Mouse (Mus musculus) liver, postnatal 0 days (tissue): ENCODE results near the gene Tmeff2. TPM values are rescaled to one million over a fixed set of nuclear protein-coding genes. Genes with fewer than 3 reads are reported as not detected.

ENCODE experiments used
- ATAC-seq: fragments of 200-750 bp; cut with Nextera tagmentation; 2 replicates; pipeline ENCODE4 v1.8.0; 2017; ENCODE audit warnings: mild to moderate bottlenecking, moderate library complexity
- DNase-seq: peaks from one replicate; pipeline ENCODE4 v3.0.0-alpha.2; 2016
- H3K27ac ChIP-seq: fragments of 300-500 bp; sonication (generic); 2 replicates; pipeline ENCODE4 v1.5.1; 2014; ENCODE audit warnings: antibody characterized with exemption, moderate library complexity, mild to moderate bottlenecking, low read depth
- H3K27me3 ChIP-seq: fragments of 300-500 bp; sonication (generic); 2 replicates; pipeline ENCODE4 v1.6.1; 2014; ENCODE audit warnings: low read length, control low read depth, mixed read lengths; ENCODE audit not compliant: insufficient read depth
- H3K36me3 ChIP-seq: fragments of 300-500 bp; sonication (generic); replicated peaks from 2 replicates; pipeline ENCODE4 v1.6.1; 2014; ENCODE audit warnings: mild to moderate bottlenecking, control low read depth, low read length, moderate library complexity, mixed read lengths; ENCODE audit not compliant: insufficient read depth
- H3K4me1 ChIP-seq: fragments of 300-500 bp; sonication (generic); 2 replicates; pipeline ENCODE4 v1.6.1; 2014; ENCODE audit warnings: antibody characterized with exemption, mild to moderate bottlenecking, control low read depth; ENCODE audit not compliant: insufficient read depth
- H3K4me2 ChIP-seq: fragments of 300-500 bp; sonication (generic); 2 replicates; pipeline ENCODE4 v1.6.1; 2014; ENCODE audit warnings: low read depth, mild to moderate bottlenecking, low read length, moderate library complexity, mixed read lengths
- H3K4me3 ChIP-seq: fragments of 300-500 bp; sonication (generic); 2 replicates; pipeline ENCODE4 v1.5.1; 2014; ENCODE audit warnings: low read depth, low read length
- H3K9ac ChIP-seq: fragments of 300-500 bp; sonication (generic); replicated peaks from 2 replicates; pipeline ENCODE4 v1.6.1; 2014; ENCODE audit warnings: mild to moderate bottlenecking, moderate library complexity
- H3K9me3 ChIP-seq: fragments of 300-500 bp; sonication (generic); 2 replicates; pipeline ENCODE4 v1.6.1; 2016; ENCODE audit warnings: mild to moderate bottlenecking, control low read depth, low read length, mixed read lengths
- CTCF ChIP-seq: sonication (generic); IDR thresholded peaks from 2 replicates; pipeline ENCODE4 v1.5.1; 2016; ENCODE audit warnings: antibody characterized with exemption, low read depth
- EP300 ChIP-seq: IDR thresholded peaks from 2 replicates; pipeline ENCODE4 v1.6.1; 2016; ENCODE audit warnings: antibody characterized with exemption, low read depth, mild to moderate bottlenecking
- WGBS: fragments of 180-500 bp; shearing (Covaris S2); extraction: QIAGEN DNeasy Blood & Tissue Kit; methylation state at CpG from one replicate; pipeline ENCODE4 v1.1.7; 2014; ENCODE audit not compliant: insufficient replicate concordance; 5-methylcytosine and 5-hydroxymethylcytosine counted together
- polyA plus RNA-seq: library from polyadenylated mRNA; unstranded; fragments of >200 nt; fragmentation: Nextera tagmentation; extraction: Ambion mirVana; gene quantifications from 2 replicates; pipeline ENCODE4 v1.2.1, GENCODE M21; 2015

The Tmeff2 gene
- polyA plus RNA-seq, 1 experiment from 2014 or later: 0.59 TPM

DNA sequence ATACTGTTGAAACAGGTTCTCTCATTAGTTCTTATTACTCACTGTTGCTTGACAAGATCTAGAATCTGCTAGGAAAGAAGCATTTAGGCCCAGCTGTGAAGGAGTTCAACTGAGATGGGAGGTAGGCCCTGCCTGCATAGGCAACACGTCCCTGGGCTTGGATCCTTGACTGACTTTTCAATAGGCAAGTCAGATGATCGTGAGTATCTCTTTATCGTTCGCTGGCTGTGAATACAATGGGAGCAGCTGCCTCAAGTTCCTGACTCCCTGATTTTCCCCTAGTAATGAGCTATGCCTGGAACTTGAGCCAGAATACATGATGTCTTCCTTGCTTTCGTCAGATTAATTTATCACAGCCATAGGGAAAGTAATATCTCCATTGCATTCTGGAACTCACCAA is 214.3 kb downstream of the Tmeff2 start:
- no peak overlapping the region for H3K4me2 ChIP-seq
- no peak overlapping the region for H3K27ac ChIP-seq
- H3K9ac ChIP-seq: no peak overlapping the region
- H3K4me1 ChIP-seq: no peaks in the 10 kb centered on the region
- no peak overlapping the region for H3K4me3 ChIP-seq
- H3K9me3 ChIP-seq: no peaks in the 10 kb centered on the region
- WGBS: 69% methylated on average over 5 of the region's 5 CpGs
- DNase-seq: no peak
- H3K27me3 ChIP-seq: no peaks in the 10 kb centered on the region
- no peak for ATAC-seq
- H3K36me3 ChIP-seq: no peaks in the 10 kb centered on the region
- TF ChIP-seq CTCF: no peak
- TF ChIP-seq EP300: no peak

DNA sequence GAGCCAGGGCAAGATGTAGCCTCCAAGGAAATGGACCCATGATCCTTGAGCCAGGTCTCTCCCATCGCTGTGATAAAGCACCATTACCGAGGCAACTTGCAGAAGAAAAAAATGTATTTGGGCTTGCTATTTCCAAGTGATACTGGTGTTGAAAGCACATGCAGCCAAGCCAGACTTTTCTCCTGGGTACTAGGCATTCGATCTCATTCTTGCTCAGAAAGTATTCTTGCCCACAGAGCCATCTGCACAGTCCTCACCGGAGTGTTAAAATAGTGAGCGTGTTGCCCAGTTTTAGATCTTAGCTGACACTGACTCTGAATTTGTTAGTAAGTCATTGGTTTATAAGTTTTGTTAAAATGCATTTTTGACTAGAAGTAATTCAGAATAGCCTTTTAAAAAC is 215.3 kb downstream of the Tmeff2 start:
- H3K4me3 ChIP-seq: no peak overlapping the region
- TF ChIP-seq CTCF: no peak
- no peak for TF ChIP-seq EP300
- H3K36me3 ChIP-seq: no peaks in the 10 kb centered on the region
- no peaks in the 10 kb centered on the region for H3K9me3 ChIP-seq
- H3K27me3 ChIP-seq: no peaks in the 10 kb centered on the region
- no peaks in the 10 kb centered on the region for H3K4me1 ChIP-seq
- no peak overlapping the region for H3K4me2 ChIP-seq
- ATAC-seq: no peak
- H3K9ac ChIP-seq: no peak overlapping the region
- WGBS: 78% methylated on average over 5 of the region's 5 CpGs
- DNase-seq: no peak
- H3K27ac ChIP-seq: no peak overlapping the region

DNA sequence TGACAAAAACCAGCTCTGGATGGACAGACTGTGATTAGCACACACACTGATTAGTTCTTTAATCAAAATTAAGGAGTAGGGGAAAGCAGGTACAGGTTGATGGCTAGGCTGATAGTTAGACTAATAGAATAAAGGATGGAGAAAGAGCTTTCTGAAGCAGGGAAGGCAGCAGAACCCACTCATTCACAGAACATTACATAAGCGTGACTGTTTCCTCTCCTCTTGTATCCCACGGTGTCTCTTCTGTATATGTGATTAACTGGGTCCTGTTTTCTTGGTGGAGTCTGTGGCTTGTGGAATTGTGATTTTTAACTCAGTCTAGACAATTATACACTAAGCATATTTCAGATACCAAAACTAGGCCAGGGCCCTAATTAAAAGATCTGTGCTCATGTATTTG is 217.4 kb downstream of the Tmeff2 start:
- Histone ChIP-seq H3K4me2 (no peak overlapping the region), H3K9ac (no peak overlapping the region), H3K9me3 (no peaks in the 10 kb centered on the region), H3K4me1 (no peaks in the 10 kb centered on the region), H3K4me3 (no peak overlapping the region), H3K36me3 (no peaks in the 10 kb centered on the region), H3K27me3 (no peaks in the 10 kb centered on the region), H3K27ac (no peak overlapping the region)
- WGBS: 73% methylated on average over 2 of the region's 2 CpGs
- TF ChIP-seq CTCF: no peak
- TF ChIP-seq EP300: no peak
- DNase-seq: no peak
- ATAC-seq: no peak

DNA sequence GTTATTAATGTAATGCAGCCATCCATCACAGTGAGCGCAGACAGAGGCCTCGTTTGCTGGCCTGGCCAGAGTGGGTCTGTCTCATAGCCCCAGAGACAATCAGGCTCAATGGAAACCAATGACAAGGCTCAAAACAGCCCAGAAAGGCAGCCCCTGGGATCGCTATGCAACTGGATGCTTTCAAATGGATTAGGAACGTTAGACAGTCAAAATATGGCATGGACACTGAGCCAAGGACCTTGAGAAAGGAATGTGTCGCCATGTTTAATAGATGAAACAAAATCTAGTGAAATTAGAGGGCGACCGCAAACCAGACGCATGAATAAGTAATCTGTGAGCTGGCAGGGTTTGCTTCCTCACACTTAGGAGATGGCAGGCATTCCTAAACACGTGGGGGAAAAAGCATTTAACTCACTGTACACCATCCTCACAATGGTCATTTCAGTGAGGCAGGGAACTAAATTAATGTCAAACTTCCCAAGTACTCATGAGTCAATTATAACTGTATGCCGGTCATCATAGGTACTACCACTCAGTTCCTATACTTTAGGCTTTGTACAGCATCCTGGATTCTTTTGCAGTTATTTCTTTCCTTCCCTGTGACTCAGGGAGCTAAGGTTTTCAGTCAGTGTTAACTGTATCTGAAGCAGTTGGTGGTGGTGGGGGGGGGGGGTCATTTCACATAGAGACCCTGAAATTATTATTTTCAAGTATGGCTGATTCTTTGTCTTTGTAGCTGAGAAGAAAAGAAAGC is 225.4 kb downstream of the Tmeff2 start:
- ATAC-seq: no peak
- no peak overlapping the region for H3K4me3 ChIP-seq
- H3K4me2 ChIP-seq: no peak overlapping the region
- no peak for DNase-seq
- no peak overlapping the region for H3K9ac ChIP-seq
- H3K27me3 ChIP-seq: no peaks in the 10 kb centered on the region
- WGBS: 72% methylated on average over 10 of the region's 10 CpGs
- no peak overlapping the region for H3K27ac ChIP-seq
- TF ChIP-seq EP300: no peak
- no peak for TF ChIP-seq CTCF
- no peaks in the 10 kb centered on the region for H3K4me1 ChIP-seq
- H3K36me3 ChIP-seq: no peaks in the 10 kb centered on the region
- H3K9me3 ChIP-seq: no peaks in the 10 kb centered on the region

DNA sequence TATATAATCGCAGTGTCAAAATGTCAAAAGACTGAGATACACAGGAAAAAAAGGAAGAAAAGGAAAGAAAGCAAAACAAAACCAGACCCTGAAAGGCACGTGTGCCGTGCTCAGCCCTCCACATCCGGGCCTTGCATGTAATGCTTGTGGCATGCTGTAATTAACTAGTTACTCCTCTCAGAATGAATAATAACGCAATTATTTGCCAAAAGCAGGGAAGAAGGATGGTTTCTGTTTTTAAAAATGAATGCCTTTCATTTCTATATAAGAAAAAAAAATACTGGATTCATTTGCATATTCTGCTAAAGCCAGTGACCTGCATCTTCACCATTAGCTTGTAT is 225.9 kb downstream of the Tmeff2 start:
- no peak overlapping the region for H3K4me3 ChIP-seq
- no peaks in the 10 kb centered on the region for H3K4me1 ChIP-seq
- no peak for DNase-seq
- H3K4me2 ChIP-seq: no peak overlapping the region
- 61% methylated on average over 5 of the region's 5 CpGs for WGBS
- H3K9ac ChIP-seq: no peak overlapping the region
- no peaks in the 10 kb centered on the region for H3K36me3 ChIP-seq
- H3K27ac ChIP-seq: no peak overlapping the region
- no peaks in the 10 kb centered on the region for H3K9me3 ChIP-seq
- TF ChIP-seq EP300 (no peak), CTCF (no peak)
- ATAC-seq: no peak
- no peaks in the 10 kb centered on the region for H3K27me3 ChIP-seq

DNA sequence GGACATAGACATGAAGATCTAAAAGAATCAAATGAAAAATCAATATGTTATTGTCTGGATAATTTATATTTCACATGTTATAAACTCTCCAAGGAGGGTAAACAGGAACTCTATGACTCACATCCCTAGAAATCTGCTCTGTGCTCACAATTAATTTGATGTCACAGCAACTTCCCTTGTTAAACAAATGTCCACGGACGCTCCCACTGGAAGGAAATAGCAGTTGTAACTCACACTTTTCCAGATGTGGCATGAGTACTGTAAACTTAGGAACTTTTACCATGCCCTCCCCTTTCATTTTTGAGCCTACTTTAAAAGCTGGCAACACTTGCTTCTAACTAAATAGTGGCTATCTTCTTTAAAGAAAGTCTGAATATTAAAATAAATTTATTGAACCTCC is 236.3 kb downstream of the Tmeff2 start:
- H3K27me3 ChIP-seq: no peaks in the 10 kb centered on the region
- TF ChIP-seq EP300: no peak
- no peak for TF ChIP-seq CTCF
- no peak overlapping the region for H3K27ac ChIP-seq
- ATAC-seq (no peak), DNase-seq (no peak)
- WGBS: 44% methylated on average over 2 of the region's 2 CpGs
- H3K36me3 ChIP-seq: no peaks in the 10 kb centered on the region
- H3K4me2 ChIP-seq: no peak overlapping the region
- no peaks in the 10 kb centered on the region for H3K9me3 ChIP-seq
- no peak overlapping the region for H3K9ac ChIP-seq
- no peaks in the 10 kb centered on the region for H3K4me1 ChIP-seq
- H3K4me3 ChIP-seq: no peak overlapping the region

DNA sequence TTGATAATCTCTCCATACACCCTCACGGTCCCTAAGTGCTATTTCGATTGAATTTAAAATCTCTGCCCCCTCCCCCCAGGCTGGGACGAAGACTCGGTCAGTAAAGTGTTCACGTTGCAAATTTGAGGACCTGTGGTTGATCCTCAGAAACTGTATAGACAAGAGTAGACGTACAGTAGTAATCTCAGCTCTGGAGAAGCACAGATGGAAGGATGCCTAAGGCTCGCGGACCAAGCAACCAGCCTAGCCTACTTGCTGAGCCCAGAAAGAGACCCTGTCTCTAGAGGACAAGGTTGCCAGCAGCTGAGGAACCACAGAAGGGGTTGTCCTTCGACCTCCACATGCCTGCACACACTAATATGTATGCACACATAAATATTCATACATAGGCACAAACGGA is 239.2 kb downstream of the Tmeff2 start:
- TF ChIP-seq CTCF (no peak), EP300 (no peak)
- H3K9me3 ChIP-seq: no peaks in the 10 kb centered on the region
- H3K9ac ChIP-seq: no peak overlapping the region
- no peak overlapping the region for H3K4me3 ChIP-seq
- DNase-seq: no peak
- 77% methylated on average over 10 of the region's 10 CpGs for WGBS
- ATAC-seq: no peak
- no peaks in the 10 kb centered on the region for H3K4me1 ChIP-seq
- H3K36me3 ChIP-seq: no peaks in the 10 kb centered on the region
- no peak overlapping the region for H3K4me2 ChIP-seq
- no peak overlapping the region for H3K27ac ChIP-seq
- H3K27me3 ChIP-seq: no peaks in the 10 kb centered on the region
